9 mouse cellular contexts compared by ENCODE assay signal in the genomic region with DNA sequence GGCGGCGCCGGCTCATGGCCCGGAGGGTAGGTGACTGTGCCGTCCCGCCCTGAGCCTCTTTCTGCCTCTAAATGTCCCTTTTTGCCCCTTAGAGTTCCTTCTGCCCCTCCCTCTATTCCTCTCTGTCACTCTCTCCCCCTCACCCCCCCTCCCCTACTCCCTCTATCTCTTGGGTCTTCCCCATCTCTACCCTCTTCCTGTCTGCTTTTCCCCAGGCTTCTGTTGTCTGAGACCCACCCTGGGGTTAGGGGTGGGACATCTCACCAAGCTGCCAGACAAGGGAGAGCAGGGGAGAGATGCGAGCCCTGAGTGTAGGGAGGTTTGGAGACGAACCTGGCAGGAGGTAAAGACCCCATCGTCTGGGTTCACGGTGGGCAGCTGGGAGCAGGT. TPM values are rescaled to one million over a fixed set of nuclear protein-coding genes. Genes with fewer than 3 reads are reported as not detected.
DNase-seq lines count a peak whose midpoint lies in the region; ATAC-seq and TF ChIP-seq lines count a peak whose summit lies in the region.
"Had no signal": no experiment of that assay in that cellular context is flagged by ENCODE, and none has a peak within 500 bp of the region (broad histone marks: within the 10 kb centered on the region; RNA-seq: fewer than 3 reads in every experiment).

No protein-coding gene starts in this region.

- no peak for TF ChIP-seq CTCF in cerebellum, adult 2 months (IDR thresholded peaks at IDR 0.05; ENCODE audit: borderline replicate concordance, insufficient read depth, low read depth, low read length)
- TF ChIP-seq CTCF in thymus, adult 2 months (IDR thresholded peaks at IDR 0.05; ENCODE audit: borderline replicate concordance, control insufficient read depth, extremely low read depth, insufficient read depth, low read length, poor library complexity) = no peak

- no peak for DNase-seq in cerebellum, adult 2 months
- no peak for DNase-seq in cerebellum, adult 9-10 months
- no peak for DNase-seq in thymus, adult 2 months
- no peak for DNase-seq in thymus, postnatal 10 days (ENCODE audit: low spot score in 2 of 2)
- no peak for DNase-seq in natural killer cell, adult 2 months (ENCODE audit: low spot score in 2 of 2)
- DNase-seq in layer of hippocampus, adult 8-10 months (ENCODE audit: low spot score in 2 of 2) = no peak
- no peak for DNase-seq in urinary bladder, postnatal 10 days (ENCODE audit: low spot score)

- H3K27me3 ChIP-seq in cerebellum, adult 2 months (ENCODE audit: control insufficient read depth, insufficient read depth, low read length) = no peaks in the 10 kb centered on the region
- no peaks in the 10 kb centered on the region; the same call in 1 of the 2 replicates for H3K27me3 ChIP-seq in thymus, adult 2 months (ENCODE audit: control insufficient read depth, insufficient read depth, low read length)
- H3K27me3 ChIP-seq in liver, embryonic 15.5 days = peaks cover 66% of the 10 kb centered on the region

- peak overlapping the region; percentile 94 for H3K4me3 ChIP-seq in cerebellum, adult 2 months (replicated peaks; ENCODE audit: insufficient read depth, low read depth, low read length)
- H3K4me3 ChIP-seq in thymus, adult 2 months (ENCODE audit: control insufficient read depth, insufficient read depth, low read length) = peak overlapping the region; percentile 51
- peak overlapping the region; percentile 46 for H3K4me3 ChIP-seq in liver, embryonic 15.5 days (replicated peaks)

- TF ChIP-seq POLR2A in cerebellum, adult 2 months (IDR thresholded peaks at IDR 0.05; ENCODE audit: borderline replicate concordance, insufficient read depth, low read length) = no peak
- no peak for TF ChIP-seq POLR2A in thymus, adult 2 months (IDR thresholded peaks at IDR 0.05; ENCODE audit: control insufficient read depth, extremely low read depth, insufficient read depth, low read length, poor library complexity)

- no peak for ATAC-seq in liver, embryonic 15.5 days (ENCODE audit: insufficient read depth)

- H3K4me1 ChIP-seq in cerebellum, adult 2 months (ENCODE audit: control insufficient read depth, insufficient read depth, low read length) = peaks cover 22% of the 10 kb centered on the region
- H3K4me1 ChIP-seq in thymus, adult 2 months (replicated peaks; ENCODE audit: control insufficient read depth, insufficient read depth, low read length) = peaks cover 18% of the 10 kb centered on the region
- no peaks in the 10 kb centered on the region for H3K4me1 ChIP-seq in liver, embryonic 15.5 days (replicated peaks)

- peak overlapping the region; percentile 62 for H3K4me2 ChIP-seq in liver, embryonic 15.5 days

- no peaks in the 10 kb centered on the region for H3K36me3 ChIP-seq in thymus, adult 2 months (ENCODE audit: control insufficient read depth, insufficient read depth, low read length)
- no peaks in the 10 kb centered on the region for H3K36me3 ChIP-seq in liver, embryonic 15.5 days (replicated peaks)

- under 1% methylated on average over 10 of the region's 10 CpGs for WGBS in cerebellum, adult 2 months
- WGBS in thymus, adult 2 months = 4% methylated on average over 10 of the region's 10 CpGs
- WGBS in liver, embryonic 15.5 days (ENCODE audit: insufficient replicate concordance) = 1% methylated on average over 10 of the region's 10 CpGs

- H3K9me3 ChIP-seq in liver, embryonic 15.5 days (replicated peaks) = no peaks in the 10 kb centered on the region

- H3K9ac ChIP-seq in liver, embryonic 15.5 days = no peak overlapping the region

- peak overlapping the region; percentile 66 for H3K27ac ChIP-seq in cerebellum, adult 2 months (ENCODE audit: insufficient read depth, low read length)
- H3K27ac ChIP-seq in thymus, adult 2 months (ENCODE audit: control insufficient read depth, insufficient read depth, low read length) = no peak overlapping the region
- no peak overlapping the region for H3K27ac ChIP-seq in liver, embryonic 15.5 days (replicated peaks)

RNA-seq across cellular contexts. Expression of a gene that starts 0.6 kb away (rescaled TPM):
- polyA plus RNA-seq in cerebellum, adult 2 months (2012; rRNA removed) = 93.5 and 94.2 TPM in 2 replicates
- 65.2 and 66.8 TPM in 2 replicates for polyA plus RNA-seq in thymus, adult 2 months (2012; rRNA removed)
- 1.3 and 1.7 TPM in 2 replicates for polyA plus RNA-seq in liver, embryonic 15.5 days (2015; fragmentation: Nextera tagmentation; extraction: Ambion mirVana)
- 10 to 100 TPM; 36.4 to 42.8 (median 40.1) TPM for total RNA-seq in layer of hippocampus, adult 8-10 months (2022)

RNA-seq across cellular contexts. Expression of a gene that starts 45.9 kb away (rescaled TPM):
- 84.6 and 116 TPM in 2 replicates for polyA plus RNA-seq in cerebellum, adult 2 months (2012; rRNA removed)
- 1.1 and 1.2 TPM in 2 replicates for polyA plus RNA-seq in thymus, adult 2 months (2012; rRNA removed)
- polyA plus RNA-seq in liver, embryonic 15.5 days (2015; fragmentation: Nextera tagmentation; extraction: Ambion mirVana) = not detected in 2 replicates
- 100 to 1,000 TPM; 237 to 262 (median 255) TPM for total RNA-seq in layer of hippocampus, adult 8-10 months (2022)
- total RNA-seq: hematopoietic stem cell, adult 5-6 weeks had no signal

RNA-seq across cellular contexts. Expression of a gene that starts 46.3 kb away (rescaled TPM):
- polyA plus RNA-seq in cerebellum, adult 2 months (2012; rRNA removed) = 11.7 and 13.3 TPM in 2 replicates
- 72.3 and 86.9 TPM in 2 replicates for polyA plus RNA-seq in thymus, adult 2 months (2012; rRNA removed)
- 5.6 and 6.1 TPM in 2 replicates for polyA plus RNA-seq in liver, embryonic 15.5 days (2015; fragmentation: Nextera tagmentation; extraction: Ambion mirVana)
- 10 to 100 TPM; 12.4 to 17.6 (median 13.5) TPM for total RNA-seq in layer of hippocampus, adult 8-10 months (2022)

RNA-seq across cellular contexts. Expression of a gene that starts 55.8 kb away (rescaled TPM):
- 56.4 and 60.5 TPM in 2 replicates for polyA plus RNA-seq in cerebellum, adult 2 months (2012; rRNA removed)
- 27.4 and 28.1 TPM in 2 replicates for polyA plus RNA-seq in thymus, adult 2 months (2012; rRNA removed)
- polyA plus RNA-seq in liver, embryonic 15.5 days (2015; fragmentation: Nextera tagmentation; extraction: Ambion mirVana) = 8.6 and 9.6 TPM in 2 replicates
- total RNA-seq in layer of hippocampus, adult 8-10 months (2022) = 10 to 100 TPM; 35.4 to 47.0 (median 41.5) TPM

Comparison
In these comparisons a context has a peak if more than half of its experiments do, and no peak if none do; other contexts are left out.
1. RNA of a gene that starts 0.6 kb away (polyA plus RNA-seq): 93.5 to 94.2 TPM in cerebellum, adult 2 months and 65.2 to 66.8 TPM in thymus, adult 2 months; 1.3 to 1.7 TPM in liver, embryonic 15.5 days; every median in the first group is over 10 times any median in the second.
2. RNA of a gene that starts 45.9 kb away (polyA plus RNA-seq): 84.6 to 116 TPM in cerebellum, adult 2 months; 1.1 to 1.2 TPM in thymus, adult 2 months and not detected in liver, embryonic 15.5 days; every median in the first group is over 10 times any median in the second.
3. Peak in every context shown above with its lines, with median percentiles within 50 percentile points of each other: H3K4me3 ChIP-seq.